Mouse (Mus musculus): Measurements from ENCODE around the gene Tomm40l. TPM values are rescaled to one million over a fixed set of nuclear protein-coding genes. Genes with fewer than 3 reads are reported as not detected.
A peak's percentile ranks its signal among the peaks of the same experiment; 100 is the strongest.
"Not testable (repeated sequence)": the region's sequence is repeated elsewhere in the genome, so short reads cannot be mapped to it uniquely, and the experiment has no call there.

The Tomm40l gene
- polyA plus RNA-seq, 1 experiment from 2014 or later, result 26.4 TPM

- H3K36me3 ChIP-seq (ENCODE audit: control insufficient read depth, insufficient read depth, low read length), result peaks cover 6% of the 10 kb centered on the region; the same call in 1 of the 2 replicates
- DNase-seq (ENCODE audit: low spot score) (no peak), ATAC-seq (ENCODE audit: insufficient number of reproducible peaks, low FRiP score, low TSS enrichment, low read depth) (no peak)
- peaks cover 31% of the 10 kb centered on the region for H3K4me1 ChIP-seq (ENCODE audit: control insufficient read depth, insufficient read depth, low read length)
- H3K9ac ChIP-seq (ENCODE audit: low read length), result peak overlapping the region; percentile 51
- H3K27me3 ChIP-seq (ENCODE audit: control insufficient read depth, insufficient read depth, low read length), result no peaks in the 10 kb centered on the region
- peak overlapping the region; percentile 56 for H3K4me2 ChIP-seq (ENCODE audit: low read depth, severe bottlenecking)
- peak overlapping the region; percentile 75 for H3K4me3 ChIP-seq (ENCODE audit: low read depth, low read length)
- H3K9me3 ChIP-seq (ENCODE audit: control insufficient read depth, low read length), result no peaks in the 10 kb centered on the region
- peak overlapping the region; percentile 74 for H3K27ac ChIP-seq (replicated peaks; ENCODE audit: low read depth, low read length)
- WGBS, result 9% methylated on average over 13 of the region's 13 CpGs
These were observed 25.1 kb upstream of the Tomm40l start for GRCm38 (mm10) chr1:171247453-171247841.

GRCm38 (mm10) chr1:171246709-171247452 lies 24.6 kb upstream of the Tomm40l start:
- H3K4me1 ChIP-seq (ENCODE audit: control insufficient read depth, insufficient read depth, low read length), result peaks cover 27% of the 10 kb centered on the region

GRCm38 (mm10) chr1:171245353-171245752 lies 23.0 kb upstream of the Tomm40l start:
- Histone ChIP-seq H3K36me3 (ENCODE audit: control insufficient read depth, insufficient read depth, low read length) (peaks cover 11% of the 10 kb centered on the region), H3K27ac (replicated peaks; ENCODE audit: low read depth, low read length) (no peak overlapping the region)

More at GRCm38 (mm10) chr1:171246709-171247452, 24.6 kb upstream of the Tomm40l start:
- peak overlapping the region; percentile 74 for H3K27ac ChIP-seq (replicated peaks; ENCODE audit: low read depth, low read length)
- no peaks in the 10 kb centered on the region for H3K27me3 ChIP-seq (ENCODE audit: control insufficient read depth, insufficient read depth, low read length)
- peak; percentile 98 for DNase-seq (ENCODE audit: low spot score)
- peak overlapping the region; percentile 75 for H3K4me3 ChIP-seq (ENCODE audit: low read depth, low read length)
- peak; percentile 88 for ATAC-seq (ENCODE audit: insufficient number of reproducible peaks, low FRiP score, low TSS enrichment, low read depth)
- H3K4me2 ChIP-seq (ENCODE audit: low read depth, severe bottlenecking), result peak overlapping the region; percentile 69
- under 1% methylated on average over 41 of the region's 41 CpGs for WGBS
- H3K9ac ChIP-seq (ENCODE audit: low read length), result peak overlapping the region; percentile 88
- H3K36me3 ChIP-seq (ENCODE audit: control insufficient read depth, insufficient read depth, low read length), result peaks cover 6% of the 10 kb centered on the region; the same call in 1 of the 2 replicates
- no peaks in the 10 kb centered on the region for H3K9me3 ChIP-seq (ENCODE audit: control insufficient read depth, low read length)

GRCm38 (mm10) chr1:171241952-171242351 lies 19.6 kb upstream of the Tomm40l start:
- H3K4me3 ChIP-seq (ENCODE audit: low read depth, low read length); DNase-seq (ENCODE audit: low spot score); H3K27me3 ChIP-seq (ENCODE audit: control insufficient read depth, insufficient read depth, low read length); H3K4me1 ChIP-seq (ENCODE audit: control insufficient read depth, insufficient read depth, low read length); H3K27ac ChIP-seq (replicated peaks; ENCODE audit: low read depth, low read length); H3K9ac ChIP-seq (ENCODE audit: low read length); H3K4me2 ChIP-seq (ENCODE audit: low read depth, severe bottlenecking); ATAC-seq (ENCODE audit: insufficient number of reproducible peaks, low FRiP score, low TSS enrichment, low read depth); H3K9me3 ChIP-seq (ENCODE audit: control insufficient read depth, low read length): not testable (repeated sequence)
- H3K36me3 ChIP-seq (ENCODE audit: control insufficient read depth, insufficient read depth, low read length), result peaks cover 28% of the 10 kb centered on the region
- 86% methylated on average over 12 of the region's 12 CpGs for WGBS

More at GRCm38 (mm10) chr1:171245353-171245752, 23.0 kb upstream of the Tomm40l start:
- 88% methylated on average over 8 of the region's 8 CpGs for WGBS
- no peaks in the 10 kb centered on the region for H3K27me3 ChIP-seq (ENCODE audit: control insufficient read depth, insufficient read depth, low read length)
- H3K4me2 ChIP-seq (ENCODE audit: low read depth, severe bottlenecking), result no peak overlapping the region; the same call in 1 of the 2 replicates
- H3K9ac ChIP-seq (ENCODE audit: low read length), result no peak overlapping the region
- no peak overlapping the region for H3K4me3 ChIP-seq (ENCODE audit: low read depth, low read length)
- no peaks in the 10 kb centered on the region for H3K9me3 ChIP-seq (ENCODE audit: control insufficient read depth, low read length)
- DNase-seq (ENCODE audit: low spot score) (no peak), ATAC-seq (ENCODE audit: insufficient number of reproducible peaks, low FRiP score, low TSS enrichment, low read depth) (no peak)
- peaks cover 15% of the 10 kb centered on the region for H3K4me1 ChIP-seq (ENCODE audit: control insufficient read depth, insufficient read depth, low read length)

GRCm38 (mm10) chr1:171240911-171241310 lies 18.6 kb upstream of the Tomm40l start:
- DNase-seq (ENCODE audit: low spot score), result no peak
- H3K4me2 ChIP-seq (ENCODE audit: low read depth, severe bottlenecking), result no peak overlapping the region
- H3K27me3 ChIP-seq (ENCODE audit: control insufficient read depth, insufficient read depth, low read length), result no peaks in the 10 kb centered on the region
- H3K4me1 ChIP-seq (ENCODE audit: control insufficient read depth, insufficient read depth, low read length), result peaks cover 3% of the 10 kb centered on the region; the same call in 1 of the 2 replicates
- H3K36me3 ChIP-seq (ENCODE audit: control insufficient read depth, insufficient read depth, low read length), result peaks cover 32% of the 10 kb centered on the region
- no peak overlapping the region for H3K27ac ChIP-seq (replicated peaks; ENCODE audit: low read depth, low read length)
- ATAC-seq (ENCODE audit: insufficient number of reproducible peaks, low FRiP score, low TSS enrichment, low read depth), result no peak
- no peak overlapping the region for H3K9ac ChIP-seq (ENCODE audit: low read length)
- no peak overlapping the region for H3K4me3 ChIP-seq (ENCODE audit: low read depth, low read length)
- WGBS, result 93% methylated on average over 10 of the region's 10 CpGs
- H3K9me3 ChIP-seq (ENCODE audit: control insufficient read depth, low read length), result no peaks in the 10 kb centered on the region

- H3K27ac ChIP-seq (replicated peaks; ENCODE audit: low read depth, low read length), result no peak overlapping the region
- no peak overlapping the region for H3K4me3 ChIP-seq (ENCODE audit: low read depth, low read length)
- no peak for DNase-seq (ENCODE audit: low spot score)
- H3K4me1 ChIP-seq (ENCODE audit: control insufficient read depth, insufficient read depth, low read length), result no peaks in the 10 kb centered on the region
- no peaks in the 10 kb centered on the region for H3K9me3 ChIP-seq (ENCODE audit: control insufficient read depth, low read length)
- 81% methylated on average over 15 of the region's 15 CpGs for WGBS
- no peaks in the 10 kb centered on the region for H3K27me3 ChIP-seq (ENCODE audit: control insufficient read depth, insufficient read depth, low read length)
- ATAC-seq (ENCODE audit: insufficient number of reproducible peaks, low FRiP score, low TSS enrichment, low read depth), result no peak
- H3K36me3 ChIP-seq (ENCODE audit: control insufficient read depth, insufficient read depth, low read length), result peaks cover 36% of the 10 kb centered on the region
- H3K4me2 ChIP-seq (ENCODE audit: low read depth, severe bottlenecking), result no peak overlapping the region
- no peak overlapping the region for H3K9ac ChIP-seq (ENCODE audit: low read length)
These were observed 17.9 kb upstream of the Tomm40l start for GRCm38 (mm10) chr1:171239992-171240744.

- H3K9ac ChIP-seq (ENCODE audit: low read length), result no peak overlapping the region
- 77% methylated on average over 14 of the region's 14 CpGs for WGBS
- no peaks in the 10 kb centered on the region for H3K9me3 ChIP-seq (ENCODE audit: control insufficient read depth, low read length)
- H3K36me3 ChIP-seq (ENCODE audit: control insufficient read depth, insufficient read depth, low read length), result peaks cover 39% of the 10 kb centered on the region
- H3K4me3 ChIP-seq (ENCODE audit: low read depth, low read length), result no peak overlapping the region
- DNase-seq (ENCODE audit: low spot score), result peak; percentile 76
- ATAC-seq (ENCODE audit: insufficient number of reproducible peaks, low FRiP score, low TSS enrichment, low read depth), result no peak
- H3K27ac ChIP-seq (replicated peaks; ENCODE audit: low read depth, low read length), result no peak overlapping the region
- no peaks in the 10 kb centered on the region for H3K4me1 ChIP-seq (ENCODE audit: control insufficient read depth, insufficient read depth, low read length)
- H3K27me3 ChIP-seq (ENCODE audit: control insufficient read depth, insufficient read depth, low read length), result no peaks in the 10 kb centered on the region
- no peak overlapping the region for H3K4me2 ChIP-seq (ENCODE audit: low read depth, severe bottlenecking)
These were observed 16.1 kb upstream of the Tomm40l start for GRCm38 (mm10) chr1:171238463-171238862.

- Histone ChIP-seq H3K9ac (ENCODE audit: low read length) (no peak overlapping the region), H3K4me2 (ENCODE audit: low read depth, severe bottlenecking) (no peak overlapping the region), H3K4me1 (ENCODE audit: control insufficient read depth, insufficient read depth, low read length) (no peaks in the 10 kb centered on the region), H3K4me3 (ENCODE audit: low read depth, low read length) (no peak overlapping the region), H3K27ac (replicated peaks; ENCODE audit: low read depth, low read length) (no peak overlapping the region), H3K27me3 (ENCODE audit: control insufficient read depth, insufficient read depth, low read length) (no peaks in the 10 kb centered on the region), H3K36me3 (ENCODE audit: control insufficient read depth, insufficient read depth, low read length) (peaks cover 37% of the 10 kb centered on the region), H3K9me3 (ENCODE audit: control insufficient read depth, low read length) (no peaks in the 10 kb centered on the region)
- no peak for DNase-seq (ENCODE audit: low spot score)
- no peak for ATAC-seq (ENCODE audit: insufficient number of reproducible peaks, low FRiP score, low TSS enrichment, low read depth)
- 93% methylated on average over 6 of the region's 6 CpGs for WGBS
These were observed 15.1 kb upstream of the Tomm40l start for GRCm38 (mm10) chr1:171237438-171237837.

All from limb, embryonic 11.5 days (tissue).